Mouse (Mus musculus) midbrain, embryonic 14.5 days (tissue): ENCODE measurements around the gene Lmx1a. TPM values are rescaled to one million over a fixed set of nuclear protein-coding genes. Genes with fewer than 3 reads are reported as not detected.

ENCODE experiments used
- ATAC-seq: fragments of 200-750 bp; cut with Nextera tagmentation; 2 replicates; pipeline ENCODE4 v1.8.0; 2017; ENCODE audit warnings: moderate number of reproducible peaks, moderate library complexity; ENCODE audit not compliant: low FRiP score, low TSS enrichment
- DNase-seq: peaks from one replicate; pipeline ENCODE4 v3.0.0-alpha.2; 2015
- H3K27ac ChIP-seq: fragments of 300-500 bp; sonication (generic); replicated peaks from 2 replicates; pipeline ENCODE4 v1.5.1; 2014; ENCODE audit warnings: mild to moderate bottlenecking, low read depth, low read length, moderate library complexity
- H3K27me3 ChIP-seq: fragments of 300-500 bp; sonication (generic); 2 replicates; pipeline ENCODE4 v1.6.1; 2014; ENCODE audit warnings: low read length, control low read depth, mixed read lengths; ENCODE audit not compliant: control insufficient read depth, insufficient read depth
- H3K36me3 ChIP-seq: fragments of 300-500 bp; sonication (generic); 2 replicates; pipeline ENCODE4 v1.6.1; 2014; ENCODE audit warnings: low read length, control low read depth; ENCODE audit not compliant: control insufficient read depth, insufficient read depth
- H3K4me1 ChIP-seq: fragments of 300-500 bp; sonication (generic); 2 replicates; pipeline ENCODE4 v1.6.1; 2014; ENCODE audit warnings: mild to moderate bottlenecking, antibody characterized with exemption, low read length, control low read depth; ENCODE audit not compliant: control insufficient read depth, insufficient read depth
- H3K4me2 ChIP-seq: fragments of 300-500 bp; sonication (generic); 2 replicates; pipeline ENCODE4 v1.6.1; 2014; ENCODE audit warnings: mild to moderate bottlenecking, low read length, moderate library complexity
- H3K4me3 ChIP-seq: fragments of 300-500 bp; sonication (generic); replicated peaks from 2 replicates; pipeline ENCODE4 v1.5.1; 2014; ENCODE audit warnings: low read depth, low read length
- H3K9ac ChIP-seq: fragments of 300-500 bp; sonication (generic); replicated peaks from 2 replicates; pipeline ENCODE4 v1.6.1; 2014; ENCODE audit warnings: mild to moderate bottlenecking, low read length, moderate library complexity
- H3K9me3 ChIP-seq: fragments of 300-500 bp; sonication (generic); 2 replicates; pipeline ENCODE4 v1.6.1; 2016; ENCODE audit warnings: low read length, control low read depth, mixed read lengths; ENCODE audit not compliant: control insufficient read depth
- WGBS: fragments of 180-500 bp; shearing (Covaris S2); extraction: QIAGEN DNeasy Blood & Tissue Kit; methylation state at CpG from one replicate; pipeline ENCODE4 v1.1.7; 2014; 5-methylcytosine and 5-hydroxymethylcytosine counted together
- polyA plus RNA-seq: library from polyadenylated mRNA; unstranded; fragments of >200 nt; fragmentation: Nextera tagmentation; extraction: Ambion mirVana; gene quantifications from 2 replicates; pipeline ENCODE4 v1.2.1, GENCODE M21; 2014

Lmx1a gene
- 7.1 TPM in 2 replicates for polyA plus RNA-seq

- Histone ChIP-seq H3K9ac (peak within 1 kb of the TSS; percentile 45; the same call in 1 of the 2 replicates), H3K36me3 (no peaks in the 10 kb centered on the region), H3K27me3 (peaks cover 76% of the 10 kb centered on the region), H3K4me1 (peaks cover 6% of the 10 kb centered on the region; the same call in 1 of the 2 replicates), H3K9me3 (peaks cover 7% of the 10 kb centered on the region; the same call in 1 of the 2 replicates), H3K4me3 (peak within 1 kb of the TSS; percentile 37), H3K4me2 (peak within 1 kb of the TSS; percentile 66), H3K27ac (peak within 1 kb of the TSS; percentile 60)
- WGBS, result 0% methylated on average over 3 of the region's 3 CpGs
- ATAC-seq (no peak), DNase-seq (no peak)
Measured at GRCm38 (mm10) chr1:167689232-167689261, at the start of gene Lmx1a. Lmx1a (plus strand) TSS chr1:167689237.

- WGBS, result 19% methylated on average over 16 of the region's 16 CpGs
- Histone ChIP-seq H3K36me3 (no peaks in the 10 kb centered on the region), H3K9me3 (no peaks in the 10 kb centered on the region), H3K9ac (no peak overlapping the region), H3K4me1 (no peaks in the 10 kb centered on the region), H3K4me2 (no peak overlapping the region), H3K27me3 (no peaks in the 10 kb centered on the region; the same call in 1 of the 2 replicates), H3K4me3 (no peak overlapping the region), H3K27ac (no peak overlapping the region)
- DNase-seq (peak; percentile 92), ATAC-seq (peak; percentile 71; the same call in 1 of the 2 replicates)
Measured at GRCm38 (mm10) chr1:167644866-167645537, 44.0 kb upstream of the Lmx1a start.

GRCm38 (mm10) chr1:167648670-167649069 is 40.4 kb upstream of the Lmx1a start:
- no peak overlapping the region for H3K9ac ChIP-seq
- H3K4me1 ChIP-seq, result no peaks in the 10 kb centered on the region
- no peaks in the 10 kb centered on the region; the same call in 1 of the 2 replicates for H3K27me3 ChIP-seq
- H3K27ac ChIP-seq, result no peak overlapping the region
- DNase-seq (no peak), ATAC-seq (no peak)
- H3K4me3 ChIP-seq, result no peak overlapping the region
- H3K36me3 ChIP-seq, result no peaks in the 10 kb centered on the region
- H3K9me3 ChIP-seq, result no peaks in the 10 kb centered on the region
- no peak overlapping the region for H3K4me2 ChIP-seq
- 91% methylated on average over 3 of the region's 3 CpGs for WGBS

GRCm38 (mm10) chr1:167649122-167649633 is 39.9 kb upstream of the Lmx1a start:
- Histone ChIP-seq H3K4me1 (no peaks in the 10 kb centered on the region), H3K27me3 (no peaks in the 10 kb centered on the region; the same call in 1 of the 2 replicates), H3K4me2 (no peak overlapping the region), H3K9ac (no peak overlapping the region), H3K4me3 (no peak overlapping the region), H3K36me3 (no peaks in the 10 kb centered on the region), H3K27ac (no peak overlapping the region), H3K9me3 (no peaks in the 10 kb centered on the region)
- no peak for DNase-seq
- whole genome bisulfite sequencing, result 84% methylated on average over 11 of the region's 11 CpGs
- no peak for ATAC-seq

GRCm38 (mm10) chr1:167652336-167652735 is 36.7 kb upstream of the Lmx1a start:
- 73% methylated on average over 2 of the region's 2 CpGs for WGBS
- DNase-seq, result no peak
- no peak overlapping the region for H3K9ac ChIP-seq
- no peak overlapping the region for H3K27ac ChIP-seq
- no peak overlapping the region for H3K4me3 ChIP-seq
- H3K36me3 ChIP-seq, result no peaks in the 10 kb centered on the region
- no peaks in the 10 kb centered on the region for H3K9me3 ChIP-seq
- no peaks in the 10 kb centered on the region for H3K4me1 ChIP-seq
- no peaks in the 10 kb centered on the region for H3K27me3 ChIP-seq
- H3K4me2 ChIP-seq, result no peak overlapping the region
- ATAC-seq, result no peak

- Histone ChIP-seq H3K27me3 (peaks cover 21% of the 10 kb centered on the region), H3K4me1 (no peaks in the 10 kb centered on the region), H3K9me3 (no peaks in the 10 kb centered on the region), H3K36me3 (no peaks in the 10 kb centered on the region), H3K9ac (no peak overlapping the region), H3K4me3 (no peak overlapping the region), H3K4me2 (no peak overlapping the region), H3K27ac (no peak overlapping the region)
- WGBS, result 87% methylated on average over 3 of the region's 3 CpGs
- ATAC-seq, result no peak
- DNase-seq, result no peak
Measured at GRCm38 (mm10) chr1:167659065-167659464, 30.0 kb upstream of the Lmx1a start.

- ATAC-seq (peak; percentile 78), DNase-seq (peak; percentile 76)
- Histone ChIP-seq H3K36me3 (no peaks in the 10 kb centered on the region), H3K27ac (no peak overlapping the region), H3K27me3 (peaks cover 21% of the 10 kb centered on the region), H3K4me3 (peak overlapping the region; percentile 28; the same call in 1 of the 2 replicates), H3K9ac (no peak overlapping the region), H3K4me2 (peak overlapping the region; percentile 55), H3K4me1 (no peaks in the 10 kb centered on the region), H3K9me3 (no peaks in the 10 kb centered on the region)
- under 1% methylated on average over 21 of the region's 21 CpGs for WGBS
Measured at GRCm38 (mm10) chr1:167660521-167661101, 28.4 kb upstream of the Lmx1a start.

- H3K9me3 ChIP-seq, result no peaks in the 10 kb centered on the region
- H3K27me3 ChIP-seq, result peaks cover 21% of the 10 kb centered on the region
- peak overlapping the region; percentile 55 for H3K4me2 ChIP-seq
- no peak overlapping the region for H3K9ac ChIP-seq
- no peak overlapping the region for H3K27ac ChIP-seq
- H3K4me1 ChIP-seq, result no peaks in the 10 kb centered on the region
- DNase-seq (no peak), ATAC-seq (peak; percentile 68; the same call in 1 of the 2 replicates)
- peak overlapping the region; percentile 28; the same call in 1 of the 2 replicates for H3K4me3 ChIP-seq
- no peaks in the 10 kb centered on the region for H3K36me3 ChIP-seq
- 2% methylated on average over 19 of the region's 19 CpGs for WGBS
Measured at GRCm38 (mm10) chr1:167661123-167661522, 27.9 kb upstream of the Lmx1a start.

- H3K27ac ChIP-seq, result no peak overlapping the region
- no peak overlapping the region for H3K9ac ChIP-seq
- H3K4me3 ChIP-seq, result no peak overlapping the region
- 43% methylated on average over 5 of the region's 5 CpGs for WGBS
- H3K27me3 ChIP-seq, result peaks cover 21% of the 10 kb centered on the region
- H3K4me2 ChIP-seq, result no peak overlapping the region
- no peaks in the 10 kb centered on the region for H3K9me3 ChIP-seq
- DNase-seq (no peak), ATAC-seq (no peak)
- H3K4me1 ChIP-seq, result no peaks in the 10 kb centered on the region
- no peaks in the 10 kb centered on the region for H3K36me3 ChIP-seq
Measured at GRCm38 (mm10) chr1:167663136-167663535, 25.9 kb upstream of the Lmx1a start.
